Mouse (Mus musculus) liver, embryonic 13.5 days (tissue): ENCODE data around the gene Cpsf3. TPM values are rescaled to one million over a fixed set of nuclear protein-coding genes. Genes with fewer than 3 reads are reported as not detected.

Experiments
- ATAC-seq: fragments of 200-750 bp; cut with Nextera tagmentation; 2 replicates; pipeline ENCODE4 v1.8.0; 2017; ENCODE audit warnings: low read depth, mild to moderate bottlenecking, moderate number of reproducible peaks, moderate library complexity
- DNase-seq: peaks from one replicate; pipeline ENCODE4 v3.0.0; 2022
- H3K27ac ChIP-seq: fragments of 300-500 bp; sonication (generic); 2 replicates; pipeline ENCODE4 v1.5.1; 2015; ENCODE audit warnings: moderate library complexity, mild to moderate bottlenecking, inconsistent platforms
- H3K27me3 ChIP-seq: fragments of 300-500 bp; sonication (generic); 2 replicates; pipeline ENCODE4 v1.6.1; 2015; ENCODE audit warnings: mild to moderate bottlenecking, inconsistent platforms
- H3K36me3 ChIP-seq: fragments of 300-500 bp; sonication (generic); 2 replicates; pipeline ENCODE4 v1.6.1; 2015; ENCODE audit warnings: mild to moderate bottlenecking, inconsistent platforms
- H3K4me1 ChIP-seq: fragments of 300-500 bp; sonication (generic); replicated peaks from 2 replicates; pipeline ENCODE4 v1.6.1; 2015; ENCODE audit warnings: inconsistent platforms
- H3K4me2 ChIP-seq: fragments of 300-500 bp; sonication (generic); 2 replicates; pipeline ENCODE4 v1.6.1; 2015; ENCODE audit warnings: inconsistent platforms, mild to moderate bottlenecking, moderate library complexity
- H3K4me3 ChIP-seq: fragments of 300-500 bp; sonication (generic); replicated peaks from 2 replicates; pipeline ENCODE4 v1.5.1; 2015; ENCODE audit warnings: mild to moderate bottlenecking, inconsistent platforms
- H3K9ac ChIP-seq: fragments of 300-500 bp; sonication (generic); 2 replicates; pipeline ENCODE4 v1.6.1; 2015; ENCODE audit warnings: mild to moderate bottlenecking, inconsistent platforms
- H3K9me3 ChIP-seq: fragments of 300-500 bp; sonication (generic); replicated peaks from 2 replicates; pipeline ENCODE4 v1.6.1; 2016; ENCODE audit warnings: inconsistent platforms
- WGBS: fragments of 180-500 bp; shearing (Covaris S2); methylation state at CpG from one replicate; pipeline ENCODE4 v1.1.7; 2015; ENCODE audit not compliant: insufficient replicate concordance; 5-methylcytosine and 5-hydroxymethylcytosine counted together
- polyA plus RNA-seq: library from polyadenylated mRNA; unstranded; fragments of >200 nt; fragmentation: Nextera tagmentation; extraction: Ambion mirVana; gene quantifications from 2 replicates; pipeline ENCODE4 v1.2.1, GENCODE M21; 2015

Gene Cpsf3
- polyA plus RNA-seq, result 51.6 and 64.4 TPM in 2 replicates

GRCm38 (mm10) chr12:21284761-21285441, at the start of gene Cpsf3:
Cpsf3 (plus strand) TSS chr12:21285391.
- Histone ChIP-seq H3K27ac (peak within 1 kb of the TSS; percentile 81), H3K9me3 (no peaks in the 10 kb centered on the region), H3K4me1 (peaks cover 36% of the 10 kb centered on the region), H3K9ac (peak within 1 kb of the TSS; percentile 88), H3K36me3 (peaks cover 5% of the 10 kb centered on the region; the same call in 1 of the 2 replicates), H3K4me2 (peak within 1 kb of the TSS; percentile 93), H3K4me3 (peak within 1 kb of the TSS; percentile 89), H3K27me3 (no peaks in the 10 kb centered on the region)
- ATAC-seq (no peak), DNase-seq (no peak)
- 46% methylated on average over 11 of the region's 11 CpGs for WGBS

- H3K4me1 ChIP-seq, result no peaks in the 10 kb centered on the region
- H3K9me3 ChIP-seq, result no peaks in the 10 kb centered on the region
- WGBS, result 54% methylated on average over 3 of the region's 3 CpGs
- DNase-seq (no peak), ATAC-seq (no peak)
- no peaks in the 10 kb centered on the region for H3K27me3 ChIP-seq
- H3K9ac ChIP-seq, result no peak overlapping the region
- no peak overlapping the region for H3K27ac ChIP-seq
- no peak overlapping the region for H3K4me3 ChIP-seq
- no peak overlapping the region for H3K4me2 ChIP-seq
- 0 out of 2 replicates have a peak, but pooled peaks cover 4% of the 10 kb centered on the region for H3K36me3 ChIP-seq
Measured at GRCm38 (mm10) chr12:21241965-21242364, 43.2 kb upstream of the Cpsf3 start.

- ATAC-seq (no peak), DNase-seq (no peak)
- Histone ChIP-seq H3K27ac (no peak overlapping the region), H3K4me1 (0 out of 2 replicates have a peak, but pooled peaks cover 6% of the 10 kb centered on the region), H3K9me3 (no peaks in the 10 kb centered on the region), H3K4me2 (no peak overlapping the region), H3K27me3 (no peaks in the 10 kb centered on the region), H3K36me3 (0 out of 2 replicates have a peak, but pooled peaks cover 4% of the 10 kb centered on the region), H3K4me3 (no peak overlapping the region), H3K9ac (no peak overlapping the region)
- WGBS, result 89% methylated on average over 11 of the region's 11 CpGs
Measured at GRCm38 (mm10) chr12:21244375-21244960, 40.7 kb upstream of the Cpsf3 start.

GRCm38 (mm10) chr12:21247711-21248392, 37.3 kb upstream of the Cpsf3 start:
- 63% methylated on average over 7 of the region's 7 CpGs for WGBS
- ATAC-seq (peak; percentile 62), DNase-seq (no peak)

GRCm38 (mm10) chr12:21260494-21261256, 24.5 kb upstream of the Cpsf3 start:
- Histone ChIP-seq H3K9me3 (no peaks in the 10 kb centered on the region), H3K4me2 (no peak overlapping the region), H3K36me3 (peaks cover 9% of the 10 kb centered on the region), H3K27me3 (no peaks in the 10 kb centered on the region), H3K4me1 (peaks cover 24% of the 10 kb centered on the region), H3K27ac (no peak overlapping the region), H3K4me3 (no peak overlapping the region), H3K9ac (no peak overlapping the region; the same call in 1 of the 2 replicates)
- DNase-seq, result no peak
- WGBS, result 81% methylated on average over 6 of the region's 6 CpGs
- no peak for ATAC-seq

More at GRCm38 (mm10) chr12:21247711-21248392, 37.3 kb upstream of the Cpsf3 start:
- Histone ChIP-seq H3K9me3 (no peaks in the 10 kb centered on the region), H3K9ac (no peak overlapping the region), H3K4me3 (no peak overlapping the region), H3K27me3 (no peaks in the 10 kb centered on the region), H3K4me1 (0 out of 2 replicates have a peak, but pooled peaks cover 6% of the 10 kb centered on the region), H3K4me2 (no peak overlapping the region), H3K36me3 (peaks cover 20% of the 10 kb centered on the region), H3K27ac (no peak overlapping the region)

- H3K9ac ChIP-seq, result no peak overlapping the region
- H3K9me3 ChIP-seq, result no peaks in the 10 kb centered on the region
- DNase-seq (no peak), ATAC-seq (no peak)
- no peak overlapping the region for H3K27ac ChIP-seq
- H3K4me3 ChIP-seq, result no peak overlapping the region
- H3K27me3 ChIP-seq, result no peaks in the 10 kb centered on the region
- H3K4me1 ChIP-seq, result peaks cover 32% of the 10 kb centered on the region
- no peak overlapping the region for H3K4me2 ChIP-seq
- H3K36me3 ChIP-seq, result peaks cover 9% of the 10 kb centered on the region
- 63% methylated on average over 4 of the region's 4 CpGs for WGBS
Measured at GRCm38 (mm10) chr12:21261521-21261920, 23.7 kb upstream of the Cpsf3 start.

GRCm38 (mm10) chr12:21263256-21263655, 21.9 kb upstream of the Cpsf3 start:
- WGBS, result 77% methylated on average over 5 of the region's 5 CpGs

GRCm38 (mm10) chr12:21264241-21264640, 20.9 kb upstream of the Cpsf3 start:
- no peak overlapping the region for H3K9ac ChIP-seq
- peaks cover 13% of the 10 kb centered on the region for H3K36me3 ChIP-seq
- H3K9me3 ChIP-seq, result no peaks in the 10 kb centered on the region
- peak overlapping the region; percentile 29; the same call in 1 of the 2 replicates for H3K27ac ChIP-seq
- H3K4me2 ChIP-seq, result no peak overlapping the region
- no peak overlapping the region for H3K4me3 ChIP-seq
- DNase-seq (no peak), ATAC-seq (no peak)
- 43% methylated on average over 5 of the region's 5 CpGs for WGBS
- no peaks in the 10 kb centered on the region for H3K27me3 ChIP-seq
- H3K4me1 ChIP-seq, result peaks cover 32% of the 10 kb centered on the region

More at GRCm38 (mm10) chr12:21263256-21263655, 21.9 kb upstream of the Cpsf3 start:
- ATAC-seq (no peak), DNase-seq (no peak)
- Histone ChIP-seq H3K27ac (no peak overlapping the region), H3K36me3 (peaks cover 9% of the 10 kb centered on the region), H3K4me1 (peaks cover 32% of the 10 kb centered on the region), H3K27me3 (no peaks in the 10 kb centered on the region), H3K9ac (no peak overlapping the region), H3K9me3 (no peaks in the 10 kb centered on the region), H3K4me2 (no peak overlapping the region), H3K4me3 (no peak overlapping the region)

GRCm38 (mm10) chr12:21264970-21265369, 20.2 kb upstream of the Cpsf3 start:
- Histone ChIP-seq H3K27me3 (no peaks in the 10 kb centered on the region), H3K27ac (0 out of 2 replicates have a peak overlapping the region, but pooled peaks have one; percentile 29), H3K4me3 (no peak overlapping the region), H3K36me3 (peaks cover 13% of the 10 kb centered on the region), H3K4me2 (no peak overlapping the region), H3K9ac (no peak overlapping the region), H3K4me1 (peaks cover 32% of the 10 kb centered on the region), H3K9me3 (no peaks in the 10 kb centered on the region)
- DNase-seq (no peak), ATAC-seq (peak; percentile 41)
- 65% methylated on average over 3 of the region's 3 CpGs for WGBS

GRCm38 (mm10) chr12:21265501-21265900, 19.7 kb upstream of the Cpsf3 start:
- Histone ChIP-seq H3K9me3 (no peaks in the 10 kb centered on the region), H3K4me1 (peaks cover 30% of the 10 kb centered on the region), H3K4me3 (no peak overlapping the region), H3K27me3 (no peaks in the 10 kb centered on the region), H3K36me3 (peaks cover 18% of the 10 kb centered on the region), H3K27ac (no peak overlapping the region; the same call in 1 of the 2 replicates), H3K9ac (no peak overlapping the region), H3K4me2 (no peak overlapping the region)
- DNase-seq (no peak), ATAC-seq (no peak)
- 77% methylated on average over 4 of the region's 4 CpGs for WGBS
